Mouse (Mus musculus): ENCODE measurements around the gene Dlx2. TPM values are rescaled to one million over a fixed set of nuclear protein-coding genes. Genes with fewer than 3 reads are reported as not detected.
A peak's percentile ranks its signal among the peaks of the same experiment; 100 is the strongest.

The Dlx2 gene
- polyA plus RNA-seq, 1 experiment from 2014 or later: not detected

- Histone ChIP-seq H3K27me3 (peaks cover 97% of the 10 kb centered on the region), H3K4me1 (replicated peaks) (peaks cover 29% of the 10 kb centered on the region), H3K9me3 (replicated peaks) (no peaks in the 10 kb centered on the region), H3K36me3 (no peaks in the 10 kb centered on the region), H3K4me3 (replicated peaks) (no peak overlapping the region), H3K4me2 (no peak overlapping the region), H3K27ac (no peak overlapping the region), H3K9ac (no peak overlapping the region)
- ATAC-seq (ENCODE audit: low read depth): no peak
- peak; percentile 58 for DNase-seq
- WGBS (ENCODE audit: insufficient replicate concordance): under 1% methylated on average over 8 of the region's 8 CpGs
These were observed 1.3 kb upstream of the Dlx2 start for GRCm38 (mm10) chr2:71547829-71548228.

GRCm38 (mm10) chr2:71545882-71546639 is 493 bp downstream of the Dlx2 start:
- ATAC-seq (ENCODE audit: low read depth): peak; percentile 23
- peak overlapping the region; percentile 79 for H3K4me2 ChIP-seq
- H3K9ac ChIP-seq: no peak overlapping the region
- no peak overlapping the region for H3K27ac ChIP-seq
- no peak for DNase-seq
- no peaks in the 10 kb centered on the region for H3K9me3 ChIP-seq (replicated peaks)
- WGBS (ENCODE audit: insufficient replicate concordance): under 1% methylated on average over 59 of the region's 59 CpGs
- peaks cover 36% of the 10 kb centered on the region for H3K4me1 ChIP-seq (replicated peaks)
- H3K4me3 ChIP-seq (replicated peaks): peak overlapping the region; percentile 59
- H3K27me3 ChIP-seq: peaks cover 97% of the 10 kb centered on the region
- no peaks in the 10 kb centered on the region for H3K36me3 ChIP-seq

GRCm38 (mm10) chr2:71545401-71545881 is 1.1 kb downstream of the Dlx2 start:
- no peaks in the 10 kb centered on the region for H3K9me3 ChIP-seq (replicated peaks)
- no peak overlapping the region for H3K27ac ChIP-seq
- peaks cover 39% of the 10 kb centered on the region for H3K4me1 ChIP-seq (replicated peaks)
- no peak for DNase-seq
- ATAC-seq (ENCODE audit: low read depth): no peak
- H3K4me2 ChIP-seq: peak overlapping the region; percentile 79
- H3K36me3 ChIP-seq: no peaks in the 10 kb centered on the region
- H3K27me3 ChIP-seq: peaks cover 97% of the 10 kb centered on the region
- H3K4me3 ChIP-seq (replicated peaks): peak overlapping the region; percentile 59
- WGBS (ENCODE audit: insufficient replicate concordance): 2% methylated on average over 32 of the region's 32 CpGs
- H3K9ac ChIP-seq: no peak overlapping the region

DNA sequence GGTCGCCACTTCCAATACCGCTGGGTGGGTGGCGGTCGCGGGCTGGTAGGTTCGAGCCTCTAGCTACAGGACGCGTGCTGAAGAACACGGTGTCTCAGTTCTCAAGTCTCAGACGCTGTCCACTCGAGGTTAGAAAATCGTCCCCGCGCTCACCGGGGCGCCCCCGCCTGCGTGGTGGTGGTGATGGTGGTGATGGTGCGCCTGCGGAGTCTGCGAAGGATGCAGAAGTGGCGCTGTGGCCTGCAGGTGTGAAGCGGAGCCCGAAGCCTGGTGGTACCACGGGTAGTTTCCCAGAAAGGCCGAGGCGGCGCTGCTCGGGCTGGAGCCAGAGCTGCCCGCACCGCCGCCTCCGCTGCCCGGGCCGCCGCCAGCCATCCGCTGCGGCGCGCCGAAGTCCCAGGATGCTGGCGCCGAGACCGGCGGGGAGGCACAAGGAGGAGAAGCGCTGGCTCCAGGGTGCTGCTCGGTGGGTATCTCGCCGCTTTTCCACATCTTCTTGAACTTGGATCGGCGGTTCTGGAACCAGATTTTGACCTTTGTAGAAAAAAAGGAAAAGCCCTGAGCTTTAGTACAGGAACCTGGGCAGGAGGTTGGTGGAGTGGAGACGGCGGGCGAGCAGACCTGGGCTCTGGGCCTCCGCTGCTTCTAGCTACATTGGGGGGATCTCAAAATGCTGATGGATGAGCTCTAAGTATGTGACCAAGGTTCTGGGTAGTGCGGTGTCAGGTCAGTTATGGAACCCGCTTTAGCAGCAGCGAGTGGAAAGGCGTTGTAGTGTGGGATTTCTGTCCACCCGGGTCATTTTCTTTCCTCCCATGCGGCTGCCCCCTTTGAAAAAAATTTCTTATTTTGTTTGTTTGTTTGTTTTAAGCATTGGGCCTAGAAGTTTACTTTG is 1.9 kb downstream of the Dlx2 start:
- H3K36me3 ChIP-seq: no peaks in the 10 kb centered on the region
- peaks cover 97% of the 10 kb centered on the region for H3K27me3 ChIP-seq
- ATAC-seq (ENCODE audit: low read depth) (no peak), DNase-seq (no peak)
- no peak overlapping the region for H3K9ac ChIP-seq
- peaks cover 40% of the 10 kb centered on the region for H3K4me1 ChIP-seq (replicated peaks)
- peak overlapping the region; percentile 12; the same call in 1 of the 2 replicates for H3K4me3 ChIP-seq (replicated peaks)
- 2% methylated on average over 61 of the region's 61 CpGs for WGBS (ENCODE audit: insufficient replicate concordance)
- H3K9me3 ChIP-seq (replicated peaks): no peaks in the 10 kb centered on the region
- H3K4me2 ChIP-seq: 0 out of 2 replicates have a peak overlapping the region, but pooled peaks have one; percentile 10
- no peak overlapping the region for H3K27ac ChIP-seq

DNA sequence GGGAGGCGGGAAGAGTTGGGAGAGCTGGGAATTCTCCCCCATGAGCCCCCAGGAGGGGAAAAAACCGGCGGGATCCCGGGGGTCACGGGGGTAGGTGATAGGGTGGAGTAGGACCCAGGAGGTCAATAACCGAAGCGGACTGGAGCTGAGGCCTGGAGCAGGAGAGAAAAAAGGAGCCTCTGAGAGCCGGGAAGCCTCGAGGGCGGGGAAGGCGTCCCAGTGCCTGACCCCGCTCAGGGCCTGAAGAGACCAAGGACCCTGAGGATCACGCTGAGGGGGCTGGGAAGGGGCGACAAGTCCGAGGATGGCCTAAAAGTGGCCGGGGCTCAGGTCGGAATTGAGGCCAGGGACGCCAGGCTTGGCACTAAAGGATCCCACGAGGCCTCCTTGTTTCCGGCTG is 2.6 kb downstream of the Dlx2 start:
- Histone ChIP-seq H3K27ac (no peak overlapping the region), H3K36me3 (no peaks in the 10 kb centered on the region), H3K27me3 (peaks cover 97% of the 10 kb centered on the region), H3K9ac (no peak overlapping the region), H3K9me3 (replicated peaks) (no peaks in the 10 kb centered on the region), H3K4me3 (replicated peaks) (no peak overlapping the region), H3K4me1 (replicated peaks) (peaks cover 47% of the 10 kb centered on the region), H3K4me2 (no peak overlapping the region)
- DNase-seq (no peak), ATAC-seq (ENCODE audit: low read depth) (no peak)
- 5% methylated on average over 20 of the region's 20 CpGs for WGBS (ENCODE audit: insufficient replicate concordance)

- ATAC-seq (ENCODE audit: low read depth) (no peak), DNase-seq (no peak)
- Histone ChIP-seq H3K36me3 (no peaks in the 10 kb centered on the region), H3K9me3 (replicated peaks) (no peaks in the 10 kb centered on the region), H3K27me3 (peaks cover 97% of the 10 kb centered on the region), H3K4me3 (replicated peaks) (no peak overlapping the region), H3K9ac (no peak overlapping the region), H3K4me1 (replicated peaks) (peaks cover 51% of the 10 kb centered on the region), H3K4me2 (no peak overlapping the region), H3K27ac (no peak overlapping the region)
- 3% methylated on average over 9 of the region's 9 CpGs for WGBS (ENCODE audit: insufficient replicate concordance)
These were observed 3.0 kb downstream of the Dlx2 start for GRCm38 (mm10) chr2:71543531-71543930.

DNA sequence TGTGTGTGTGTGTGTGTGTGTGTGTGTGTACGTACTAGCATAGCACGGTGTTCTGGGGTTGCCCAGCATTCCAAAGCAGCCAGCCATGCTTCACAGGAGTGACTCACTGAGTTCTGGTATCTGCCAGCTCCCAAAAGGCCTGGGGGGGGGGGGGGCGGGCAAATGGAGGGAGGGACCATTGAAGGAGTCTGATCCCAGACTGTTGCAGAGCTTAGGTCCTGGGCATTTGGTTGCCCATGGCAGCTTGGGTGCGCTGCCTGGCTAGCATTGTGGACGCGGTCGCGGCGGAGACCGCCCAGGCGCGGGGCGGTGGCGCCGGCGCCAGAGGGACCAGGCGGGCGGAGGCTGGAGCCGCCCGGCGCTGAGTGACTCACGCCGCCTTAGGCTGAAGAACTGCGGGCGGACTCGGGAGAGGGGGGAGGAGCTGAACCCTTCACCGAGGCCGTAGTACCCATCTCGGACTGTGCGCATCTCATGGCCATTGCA is 3.7 kb downstream of the Dlx2 start:
- Histone ChIP-seq H3K27ac (no peak overlapping the region), H3K9me3 (replicated peaks) (no peaks in the 10 kb centered on the region), H3K4me1 (replicated peaks) (peaks cover 52% of the 10 kb centered on the region), H3K27me3 (peaks cover 97% of the 10 kb centered on the region), H3K9ac (no peak overlapping the region), H3K36me3 (no peaks in the 10 kb centered on the region), H3K4me3 (replicated peaks) (0 out of 2 replicates have a peak overlapping the region, but pooled peaks have one; percentile 13), H3K4me2 (peak overlapping the region; percentile 24)
- no peak for DNase-seq
- peak; percentile 34; the same call in 1 of the 2 replicates for ATAC-seq (ENCODE audit: low read depth)
- 2% methylated on average over 29 of the region's 30 CpGs for WGBS (ENCODE audit: insufficient replicate concordance)

DNA sequence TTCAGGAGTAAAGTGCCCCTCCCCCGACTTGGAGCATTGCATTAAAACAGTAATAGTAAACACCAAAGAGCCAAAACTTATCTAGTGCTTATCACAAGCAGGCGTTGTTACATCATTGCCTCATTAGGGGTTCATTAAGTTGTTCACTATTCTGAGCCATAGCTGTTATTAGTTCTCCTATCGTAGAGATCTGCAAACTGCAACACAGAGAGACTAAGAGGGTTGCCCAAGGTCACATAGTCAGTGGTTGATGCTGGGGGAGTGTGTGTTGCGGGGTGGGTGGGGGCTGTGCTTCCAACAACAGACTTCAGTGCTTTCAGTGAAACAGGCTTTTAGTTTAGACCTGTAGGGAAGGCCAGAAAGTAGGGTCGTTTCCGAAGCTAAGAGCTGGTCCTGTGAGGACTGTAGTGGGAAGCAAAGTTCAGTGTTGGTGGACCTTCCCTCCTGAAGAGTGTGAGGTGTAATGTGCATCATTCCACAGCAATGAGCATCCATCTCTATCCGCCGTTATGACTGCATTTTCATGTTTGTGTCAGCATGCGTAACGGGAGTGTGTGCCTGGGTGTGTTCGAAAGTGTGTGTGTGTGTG is 4.2 kb downstream of the Dlx2 start:
- H3K9me3 ChIP-seq (replicated peaks): no peaks in the 10 kb centered on the region
- no peak for ATAC-seq (ENCODE audit: low read depth)
- H3K9ac ChIP-seq: no peak overlapping the region
- H3K36me3 ChIP-seq: no peaks in the 10 kb centered on the region
- H3K4me2 ChIP-seq: no peak overlapping the region
- H3K27me3 ChIP-seq: peaks cover 100% of the 10 kb centered on the region
- 8% methylated on average over 11 of the region's 11 CpGs for WGBS (ENCODE audit: insufficient replicate concordance)
- DNase-seq: no peak
- H3K4me3 ChIP-seq (replicated peaks): 0 out of 2 replicates have a peak overlapping the region, but pooled peaks have one; percentile 13
- peaks cover 52% of the 10 kb centered on the region for H3K4me1 ChIP-seq (replicated peaks)
- H3K27ac ChIP-seq: no peak overlapping the region

DNA sequence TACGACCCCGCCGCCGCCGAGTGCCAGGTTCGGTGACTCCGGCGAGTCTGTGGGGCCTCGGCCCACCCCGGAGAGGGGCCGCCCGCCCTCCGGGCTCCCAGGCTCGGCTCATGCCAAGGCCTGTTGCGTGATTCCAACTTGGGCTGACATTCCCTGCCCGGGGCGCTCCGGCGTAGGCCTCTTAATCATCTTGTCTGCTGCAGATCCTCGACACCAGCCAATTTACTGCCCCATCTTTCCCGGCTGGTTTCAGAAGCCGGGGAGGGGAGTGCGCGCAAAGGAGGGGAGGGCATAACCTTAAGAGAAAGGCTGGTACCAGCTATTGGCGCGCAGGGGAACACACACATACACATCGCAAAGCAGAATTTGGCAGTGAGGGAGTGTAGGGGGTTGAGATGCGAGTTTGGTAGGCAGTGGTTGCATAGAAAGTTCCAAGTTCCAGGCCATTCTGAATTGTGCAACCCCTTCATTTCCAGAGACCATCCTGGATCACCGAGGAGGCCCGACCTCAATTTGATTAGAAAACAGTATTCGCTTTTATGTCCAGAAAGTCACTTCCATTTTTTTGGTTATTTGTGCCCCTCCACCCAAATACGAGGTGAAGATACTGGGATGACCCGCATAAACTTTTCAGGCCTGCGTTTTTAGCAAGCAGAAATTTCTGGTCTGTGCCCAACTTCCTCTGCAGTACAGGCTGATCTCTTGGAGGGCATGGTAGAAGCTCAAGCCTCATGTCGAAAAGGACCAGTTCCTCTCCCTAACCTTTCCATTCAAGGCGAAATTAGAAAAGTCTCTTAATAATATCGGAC is 4.9 kb downstream of the Dlx2 start:
- Histone ChIP-seq H3K4me3 (replicated peaks) (no peak overlapping the region), H3K4me1 (replicated peaks) (peaks cover 48% of the 10 kb centered on the region), H3K9ac (no peak overlapping the region), H3K27me3 (peaks cover 100% of the 10 kb centered on the region), H3K4me2 (no peak overlapping the region), H3K9me3 (replicated peaks) (no peaks in the 10 kb centered on the region), H3K27ac (no peak overlapping the region), H3K36me3 (no peaks in the 10 kb centered on the region)
- ATAC-seq (ENCODE audit: low read depth) (no peak), DNase-seq (no peak)
- WGBS (ENCODE audit: insufficient replicate concordance): 3% methylated on average over 37 of the region's 37 CpGs

- WGBS (ENCODE audit: insufficient replicate concordance): 3% methylated on average over 45 of the region's 48 CpGs
- no peaks in the 10 kb centered on the region for H3K36me3 ChIP-seq
- H3K27ac ChIP-seq: no peak overlapping the region
- H3K27me3 ChIP-seq: peaks cover 100% of the 10 kb centered on the region
- no peak for DNase-seq
- no peak overlapping the region for H3K9ac ChIP-seq
- H3K4me2 ChIP-seq: no peak overlapping the region
- H3K4me1 ChIP-seq (replicated peaks): peaks cover 40% of the 10 kb centered on the region
- no peaks in the 10 kb centered on the region for H3K9me3 ChIP-seq (replicated peaks)
- ATAC-seq (ENCODE audit: low read depth): no peak
- no peak overlapping the region for H3K4me3 ChIP-seq (replicated peaks)
These were observed 5.7 kb downstream of the Dlx2 start for GRCm38 (mm10) chr2:71540611-71541417.

Data from liver, embryonic 13.5 days (tissue).